Mouse (Mus musculus) activated CD4-positive, CD25-positive, alpha-beta regulatory T cell, adult 4 months (primary cell): Measurements from ENCODE around the gene Trappc4. TPM values are rescaled to one million over a fixed set of nuclear protein-coding genes. Genes with fewer than 3 reads are reported as not detected.

Experiments used
- polyA plus RNA-seq, 2 experiments: library from polyadenylated mRNA; unstranded; fragments of 100-300 nt; shearing (Covaris generic); gene quantifications; one replicate each; pipeline ENCODE4 v1.2.1; 2017

Trappc4 gene
- polyA plus RNA-seq, 2 experiments from 2014 or later = 119 to 162 TPM

Other genes with a start within 250 kb of the Trappc4 start
- gene Cbl, start 173.6 kb downstream of the Trappc4 start, polyA plus RNA-seq = 10 to 100 TPM; 22.8 to 25.0 TPM
- gene Ccdc153, start 166.9 kb downstream of the Trappc4 start, polyA plus RNA-seq = not detected
- gene Pdzd3, start 156.1 kb downstream of the Trappc4 start, polyA plus RNA-seq = under 1 TPM in 1 of 2 experiments, not detected in 1; 0.30 TPM
- 1 to 10 TPM; 2.8 to 6.0 TPM for gene Nlrx1, start 139.0 kb downstream of the Trappc4 start, polyA plus RNA-seq
- not detected for gene Abcg4, start 119.0 kb downstream of the Trappc4 start, polyA plus RNA-seq
- 10 to 100 TPM; 18.1 to 21.7 TPM for gene Hinfp, start 101.9 kb downstream of the Trappc4 start, polyA plus RNA-seq
- gene C2cd2l, start 87.3 kb downstream of the Trappc4 start, polyA plus RNA-seq = 1 to 10 TPM; 4.3 to 5.3 TPM
- 10 to 100 TPM; 16.5 to 18.0 TPM for gene Dpagt1, start 81.6 kb downstream of the Trappc4 start, polyA plus RNA-seq
- 10 to 100 TPM; 29.0 to 36.5 TPM for gene H2afx, start 72.9 kb downstream of the Trappc4 start, polyA plus RNA-seq
- 10 to 100 TPM; 27.6 to 33.4 TPM for gene Hmbs, start 63.4 kb downstream of the Trappc4 start, polyA plus RNA-seq
- 10 to 100 TPM; 21.5 to 40.8 TPM for gene Vps11, start 45.9 kb downstream of the Trappc4 start, polyA plus RNA-seq
- 10 to 100 TPM; 15.7 to 20.3 TPM for gene Hyou1, start 28.1 kb downstream of the Trappc4 start, polyA plus RNA-seq
- 10 to 100 TPM; 14.1 to 17.1 TPM for gene Slc37a4, start 10.7 kb downstream of the Trappc4 start, polyA plus RNA-seq
- 1,000 to 10,000 TPM; 3,659 to 4,118 TPM for gene Rps25, start 461 bp downstream of the Trappc4 start, polyA plus RNA-seq
- 10 to 100 TPM; 20.3 to 27.3 TPM for gene Ccdc84, start 11.0 kb upstream of the Trappc4 start, polyA plus RNA-seq
- gene Foxr1, start 33.5 kb upstream of the Trappc4 start, polyA plus RNA-seq = under 1 TPM in 1 of 2 experiments, not detected in 1; 0.45 TPM
- gene Upk2, start 47.4 kb upstream of the Trappc4 start, polyA plus RNA-seq = not detected
- 10 to 100 TPM; 13.2 to 15.2 TPM for gene Bcl9l, start 75.2 kb upstream of the Trappc4 start, polyA plus RNA-seq
- gene Cxcr5, start 154.3 kb upstream of the Trappc4 start, polyA plus RNA-seq = 10 to 100 TPM; 49.2 to 80.2 TPM
- gene Ddx6, start 197.3 kb upstream of the Trappc4 start, polyA plus RNA-seq = 10 to 100 TPM; 54.3 to 76.5 TPM